Mouse (Mus musculus) olfactory bulb, adult 2 months (tissue): ENCODE results near the gene Shc1.

Source experiments
- CTCF ChIP-seq: fragments of 200-500 bp; IDR thresholded peaks from 2 replicates; pipeline ENCODE4 v1.5.1; 2012; ENCODE audit warnings: low read depth, mild to moderate bottlenecking, low read length, moderate library complexity; ENCODE audit not compliant: insufficient read depth
- POLR2A ChIP-seq: fragments of 200-500 bp; IDR thresholded peaks from 2 replicates; pipeline ENCODE4 v1.6.1; 2012; ENCODE audit warnings: mild to moderate bottlenecking, low read depth, low read length, moderate library complexity; ENCODE audit not compliant: insufficient read depth

- TF ChIP-seq CTCF, result no peak
- TF ChIP-seq POLR2A, result no peak
Observed at GRCm38 (mm10) chr3:89391663-89392511, 26.4 kb upstream of the Shc1 start.
